Mouse (Mus musculus): ENCODE measurements around the gene Banp. TPM values are rescaled to one million over a fixed set of nuclear protein-coding genes. Genes with fewer than 3 reads are reported as not detected.

Gene Banp
- polyA plus RNA-seq, 1 experiment: 54.1 TPM

GRCm38 (mm10) chr8:122010638-122011037 is 61.1 kb downstream of the Banp start:
- no peak for TF ChIP-seq CTCF (IDR thresholded peaks at IDR 0.05; ENCODE audit: extremely low read depth, insufficient read depth, insufficient read length, insufficient replicate concordance)
- TF ChIP-seq POLR2A (IDR thresholded peaks at IDR 0.05; ENCODE audit: low read depth, low read length): no peak

GRCm38 (mm10) chr8:122011066-122011588 is 61.6 kb downstream of the Banp start:
- Histone ChIP-seq H3K4me1 (ENCODE audit: control insufficient read depth, insufficient read depth, insufficient read length) (no peaks in the 10 kb centered on the region), H3K4me3 (ENCODE audit: extremely low read depth, insufficient read depth, insufficient read length) (no peak overlapping the region), H3K27ac (ENCODE audit: insufficient read depth, low read length) (no peak overlapping the region), H3K36me3 (ENCODE audit: control insufficient read depth, insufficient read depth, low read length) (peaks cover 41% of the 10 kb centered on the region), H3K27me3 (ENCODE audit: control insufficient read depth, insufficient read depth, low read length) (no peaks in the 10 kb centered on the region)
- TF ChIP-seq CTCF (IDR thresholded peaks at IDR 0.05; ENCODE audit: extremely low read depth, insufficient read depth, insufficient read length, insufficient replicate concordance) (no peak), POLR2A (IDR thresholded peaks at IDR 0.05; ENCODE audit: low read depth, low read length) (no peak)
- DNase-seq (ENCODE audit: low read depth in 1 of 2, low spot score in 2 of 2): no peak
- WGBS: 72% methylated on average over 7 of the region's 7 CpGs

More at GRCm38 (mm10) chr8:122010638-122011037, 61.1 kb downstream of the Banp start:
- Histone ChIP-seq H3K27ac (ENCODE audit: insufficient read depth, low read length) (no peak overlapping the region), H3K4me1 (ENCODE audit: control insufficient read depth, insufficient read depth, insufficient read length) (no peaks in the 10 kb centered on the region), H3K27me3 (ENCODE audit: control insufficient read depth, insufficient read depth, low read length) (no peaks in the 10 kb centered on the region), H3K36me3 (ENCODE audit: control insufficient read depth, insufficient read depth, low read length) (peaks cover 42% of the 10 kb centered on the region), H3K4me3 (ENCODE audit: extremely low read depth, insufficient read depth, insufficient read length) (no peak overlapping the region)
- no peak for DNase-seq (ENCODE audit: low read depth in 1 of 2, low spot score in 2 of 2)
- WGBS: 89% methylated on average over 5 of the region's 5 CpGs

DNA sequence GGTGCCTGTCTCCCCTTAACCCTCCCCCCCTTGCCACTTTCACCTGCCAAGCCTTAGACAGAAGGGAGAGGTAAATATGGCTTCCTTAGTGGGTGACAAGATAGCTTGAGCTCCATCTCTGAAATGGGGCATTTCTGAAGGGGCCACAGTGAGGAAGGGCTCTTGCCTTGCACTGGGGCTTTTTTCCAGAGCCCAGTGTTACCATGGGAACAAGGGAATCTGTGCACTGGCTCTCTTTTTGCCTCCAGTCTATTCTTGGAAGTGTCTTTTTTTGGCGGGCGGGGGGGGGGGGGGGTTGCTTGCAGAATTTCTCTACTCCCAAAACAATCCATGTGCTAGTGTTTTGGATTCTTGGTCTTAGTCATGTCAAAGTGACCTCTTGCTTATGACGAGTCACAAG is 65.1 kb downstream of the Banp start:
- 78% methylated on average over 3 of the region's 3 CpGs for WGBS
- Histone ChIP-seq H3K36me3 (ENCODE audit: control insufficient read depth, insufficient read depth, low read length) (peaks cover 30% of the 10 kb centered on the region), H3K4me1 (ENCODE audit: control insufficient read depth, insufficient read depth, insufficient read length) (no peaks in the 10 kb centered on the region), H3K4me3 (ENCODE audit: extremely low read depth, insufficient read depth, insufficient read length) (no peak overlapping the region), H3K27me3 (ENCODE audit: control insufficient read depth, insufficient read depth, low read length) (no peaks in the 10 kb centered on the region), H3K27ac (ENCODE audit: insufficient read depth, low read length) (no peak overlapping the region)
- TF ChIP-seq POLR2A (IDR thresholded peaks at IDR 0.05; ENCODE audit: low read depth, low read length) (no peak), CTCF (IDR thresholded peaks at IDR 0.05; ENCODE audit: extremely low read depth, insufficient read depth, insufficient read length, insufficient replicate concordance) (no peak)
- no peak for DNase-seq (ENCODE audit: low read depth in 1 of 2, low spot score in 2 of 2)

DNA sequence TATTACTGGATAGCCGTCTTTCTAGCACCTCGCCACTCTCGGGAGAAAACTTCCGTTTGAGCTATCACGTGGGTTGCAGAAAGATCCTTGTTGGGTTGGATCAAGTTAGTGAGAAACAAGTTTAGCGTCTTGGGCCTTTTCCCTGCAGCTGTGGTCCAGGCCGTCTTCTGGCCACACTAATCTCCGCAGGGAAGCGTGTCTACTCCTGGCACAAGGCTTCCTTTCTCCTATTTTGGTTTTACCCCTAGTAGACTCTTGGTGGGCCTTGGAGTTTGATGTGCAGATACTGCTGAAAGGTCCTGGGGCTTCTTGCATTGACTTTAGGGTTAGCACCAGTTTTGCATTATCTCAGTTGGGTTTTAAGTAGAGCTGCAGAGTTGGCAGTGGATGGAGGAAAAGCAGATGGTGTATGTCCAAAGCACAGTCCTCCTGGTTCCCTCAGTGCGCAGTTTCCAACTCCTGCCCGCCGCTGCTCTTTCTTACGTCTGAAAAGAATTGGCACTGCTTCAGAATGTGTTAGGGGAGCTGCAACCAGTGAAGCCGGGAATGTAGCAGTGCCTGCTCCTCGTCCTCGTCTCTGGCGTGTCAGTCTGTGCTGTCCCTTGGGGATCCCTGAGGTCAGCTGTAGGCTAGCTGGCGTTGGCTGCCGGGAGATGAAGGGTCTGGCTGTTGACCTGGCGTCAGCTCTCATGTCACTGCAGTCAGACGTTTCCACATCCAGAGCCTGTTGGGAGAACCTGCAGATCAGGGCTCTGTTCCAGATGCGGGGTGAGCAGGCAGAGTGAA is 68.7 kb downstream of the Banp start:
- no peak for TF ChIP-seq CTCF (IDR thresholded peaks at IDR 0.05; ENCODE audit: extremely low read depth, insufficient read depth, insufficient read length, insufficient replicate concordance)
- no peak for DNase-seq (ENCODE audit: low read depth in 1 of 2, low spot score in 2 of 2)
- no peak overlapping the region for H3K4me3 ChIP-seq (ENCODE audit: extremely low read depth, insufficient read depth, insufficient read length)
- 93% methylated on average over 22 of the region's 22 CpGs for WGBS
- no peaks in the 10 kb centered on the region for H3K4me1 ChIP-seq (ENCODE audit: control insufficient read depth, insufficient read depth, insufficient read length)
- no peak overlapping the region for H3K27ac ChIP-seq (ENCODE audit: insufficient read depth, low read length)
- H3K36me3 ChIP-seq (ENCODE audit: control insufficient read depth, insufficient read depth, low read length): peaks cover 30% of the 10 kb centered on the region
- no peaks in the 10 kb centered on the region for H3K27me3 ChIP-seq (ENCODE audit: control insufficient read depth, insufficient read depth, low read length)

- Histone ChIP-seq H3K27me3 (ENCODE audit: control insufficient read depth, insufficient read depth, low read length) (no peaks in the 10 kb centered on the region), H3K4me1 (ENCODE audit: control insufficient read depth, insufficient read depth, insufficient read length) (no peaks in the 10 kb centered on the region), H3K36me3 (ENCODE audit: control insufficient read depth, insufficient read depth, low read length) (peaks cover 33% of the 10 kb centered on the region), H3K27ac (ENCODE audit: insufficient read depth, low read length) (no peak overlapping the region), H3K4me3 (ENCODE audit: extremely low read depth, insufficient read depth, insufficient read length) (no peak overlapping the region)
- WGBS: 100% methylated on average over 1 of the region's 1 CpGs
- no peak for DNase-seq (ENCODE audit: low read depth in 1 of 2, low spot score in 2 of 2)
- TF ChIP-seq POLR2A (IDR thresholded peaks at IDR 0.05; ENCODE audit: low read depth, low read length): no peak
- TF ChIP-seq CTCF (IDR thresholded peaks at IDR 0.05; ENCODE audit: extremely low read depth, insufficient read depth, insufficient read length, insufficient replicate concordance): no peak
Measured at GRCm38 (mm10) chr8:122019162-122019561, 69.6 kb downstream of the Banp start.

- no peak for DNase-seq (ENCODE audit: low read depth in 1 of 2, low spot score in 2 of 2)
- WGBS: 93% methylated on average over 8 of the region's 8 CpGs
- Histone ChIP-seq H3K27me3 (ENCODE audit: control insufficient read depth, insufficient read depth, low read length) (no peaks in the 10 kb centered on the region), H3K36me3 (ENCODE audit: control insufficient read depth, insufficient read depth, low read length) (peaks cover 34% of the 10 kb centered on the region), H3K27ac (ENCODE audit: insufficient read depth, low read length) (no peak overlapping the region), H3K4me3 (ENCODE audit: extremely low read depth, insufficient read depth, insufficient read length) (no peak overlapping the region), H3K4me1 (ENCODE audit: control insufficient read depth, insufficient read depth, insufficient read length) (no peaks in the 10 kb centered on the region)
- TF ChIP-seq CTCF (IDR thresholded peaks at IDR 0.05; ENCODE audit: extremely low read depth, insufficient read depth, insufficient read length, insufficient replicate concordance) (no peak), POLR2A (IDR thresholded peaks at IDR 0.05; ENCODE audit: low read depth, low read length) (no peak)
Measured at GRCm38 (mm10) chr8:122020050-122020771, 70.7 kb downstream of the Banp start.
